Mouse (Mus musculus) olfactory bulb, adult 2 months (tissue): ENCODE results near the gene M6pr.

Experiments used
- CTCF ChIP-seq: fragments of 200-500 bp; IDR thresholded peaks from 2 replicates; pipeline ENCODE4 v1.5.1; 2012; ENCODE audit warnings: low read depth, mild to moderate bottlenecking, low read length, moderate library complexity; ENCODE audit not compliant: insufficient read depth
- POLR2A ChIP-seq: fragments of 200-500 bp; IDR thresholded peaks from 2 replicates; pipeline ENCODE4 v1.6.1; 2012; ENCODE audit warnings: mild to moderate bottlenecking, low read depth, low read length, moderate library complexity; ENCODE audit not compliant: insufficient read depth

DNA sequence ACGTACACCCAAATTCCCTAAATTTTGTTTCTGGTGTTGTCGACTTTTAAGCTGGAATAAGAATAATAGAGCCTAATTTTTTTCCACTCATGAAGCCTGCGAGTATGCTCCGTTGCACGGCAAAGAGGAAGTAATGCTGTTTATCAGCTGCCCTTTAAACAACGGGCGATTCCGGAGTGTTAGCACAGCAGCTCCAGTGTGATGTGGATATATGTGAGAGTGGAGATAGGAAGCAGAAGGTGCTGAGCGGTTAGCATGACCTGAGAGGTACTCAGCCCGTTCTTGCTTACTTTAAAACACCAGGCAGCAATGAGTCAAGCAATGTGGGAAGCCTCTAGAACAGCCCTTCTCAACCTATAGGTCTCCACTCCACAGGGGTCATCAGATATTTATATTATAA lies 35.2 kb downstream of the M6pr start:
- TF ChIP-seq CTCF (no peak), POLR2A (no peak)
